Mouse (Mus musculus) cerebellum, postnatal 36 days (tissue): Measurements from ENCODE around the gene Zmpste24.
"Not testable (repeated sequence)": the region's sequence is repeated elsewhere in the genome, so short reads cannot be mapped to it uniquely, and the experiment has no call there.

ENCODE experiments used
- DNase-seq, 2 experiments: peaks; one replicate each; pipeline ENCODE4 v3.0.0; 2021 to 2022; ENCODE audit warnings: mixed read lengths in 2 of 2

Zmpste24 gene

GRCm38 (mm10) chr4:121097650-121098378, at the start of gene Zmpste24:
Zmpste24 (minus strand) TSS chr4:121098241.
- peak; percentile 83 to 93 for DNase-seq

GRCm38 (mm10) chr4:121109126-121109525, 11.1 kb upstream of the Zmpste24 start, which contains the start of gene Tmco2:
Tmco2 (minus strand) TSS chr4:121109226.
- DNase-seq, result no peak

GRCm38 (mm10) chr4:121103304-121103703, 5.3 kb upstream of the Zmpste24 start:
- no peak for DNase-seq

GRCm38 (mm10) chr4:121090211-121090610, 7.8 kb downstream of the Zmpste24 start:
- DNase-seq, result no peak

GRCm38 (mm10) chr4:121088696-121089095, 9.3 kb downstream of the Zmpste24 start:
- DNase-seq, result no peak

- no peak for DNase-seq
Measured at GRCm38 (mm10) chr4:121084506-121084905, 13.5 kb downstream of the Zmpste24 start.

- DNase-seq, result no peak
Measured at GRCm38 (mm10) chr4:121080395-121080794, 17.6 kb downstream of the Zmpste24 start.

- no peak for DNase-seq
Measured at GRCm38 (mm10) chr4:121077915-121078646, 20.0 kb downstream of the Zmpste24 start.

GRCm38 (mm10) chr4:121074250-121074649, 23.8 kb downstream of the Zmpste24 start:
- DNase-seq, result no peak

GRCm38 (mm10) chr4:121065336-121065735, 32.7 kb downstream of the Zmpste24 start:
- DNase-seq, result no peak

GRCm38 (mm10) chr4:121059218-121059617, 38.8 kb downstream of the Zmpste24 start:
- DNase-seq, result not testable (repeated sequence)

GRCm38 (mm10) chr4:121057032-121057431, 41.0 kb downstream of the Zmpste24 start:
- DNase-seq, result no peak

- DNase-seq, result peak; percentile 25 to 44
Measured at GRCm38 (mm10) chr4:121056342-121056741, 41.7 kb downstream of the Zmpste24 start.

- peak; percentile 49 to 57 for DNase-seq
Measured at GRCm38 (mm10) chr4:121052454-121053323, 45.4 kb downstream of the Zmpste24 start.

GRCm38 (mm10) chr4:121051863-121052262, 46.2 kb downstream of the Zmpste24 start:
- no peak for DNase-seq

GRCm38 (mm10) chr4:121042946-121043345, 55.1 kb downstream of the Zmpste24 start:
- no peak for DNase-seq

- DNase-seq, result no peak
Measured at GRCm38 (mm10) chr4:121042472-121042871, 55.6 kb downstream of the Zmpste24 start.

- peak; percentile 69 for DNase-seq
Measured at GRCm38 (mm10) chr4:121040897-121041671, 57.0 kb downstream of the Zmpste24 start.

- no peak for DNase-seq
Measured at GRCm38 (mm10) chr4:121040323-121040722, 57.7 kb downstream of the Zmpste24 start.

GRCm38 (mm10) chr4:121039331-121040115, 58.5 kb downstream of the Zmpste24 start, which contains the start of gene Col9a2:
Col9a2 (plus strand) TSS chr4:121039385.
- peak in 1 of 2 experiments; percentile 27 for DNase-seq

- no peak for DNase-seq
Measured at GRCm38 (mm10) chr4:121033006-121033405, 65.0 kb downstream of the Zmpste24 start.
